Mouse (Mus musculus): ENCODE data around the gene Zbtb16.

DNA sequence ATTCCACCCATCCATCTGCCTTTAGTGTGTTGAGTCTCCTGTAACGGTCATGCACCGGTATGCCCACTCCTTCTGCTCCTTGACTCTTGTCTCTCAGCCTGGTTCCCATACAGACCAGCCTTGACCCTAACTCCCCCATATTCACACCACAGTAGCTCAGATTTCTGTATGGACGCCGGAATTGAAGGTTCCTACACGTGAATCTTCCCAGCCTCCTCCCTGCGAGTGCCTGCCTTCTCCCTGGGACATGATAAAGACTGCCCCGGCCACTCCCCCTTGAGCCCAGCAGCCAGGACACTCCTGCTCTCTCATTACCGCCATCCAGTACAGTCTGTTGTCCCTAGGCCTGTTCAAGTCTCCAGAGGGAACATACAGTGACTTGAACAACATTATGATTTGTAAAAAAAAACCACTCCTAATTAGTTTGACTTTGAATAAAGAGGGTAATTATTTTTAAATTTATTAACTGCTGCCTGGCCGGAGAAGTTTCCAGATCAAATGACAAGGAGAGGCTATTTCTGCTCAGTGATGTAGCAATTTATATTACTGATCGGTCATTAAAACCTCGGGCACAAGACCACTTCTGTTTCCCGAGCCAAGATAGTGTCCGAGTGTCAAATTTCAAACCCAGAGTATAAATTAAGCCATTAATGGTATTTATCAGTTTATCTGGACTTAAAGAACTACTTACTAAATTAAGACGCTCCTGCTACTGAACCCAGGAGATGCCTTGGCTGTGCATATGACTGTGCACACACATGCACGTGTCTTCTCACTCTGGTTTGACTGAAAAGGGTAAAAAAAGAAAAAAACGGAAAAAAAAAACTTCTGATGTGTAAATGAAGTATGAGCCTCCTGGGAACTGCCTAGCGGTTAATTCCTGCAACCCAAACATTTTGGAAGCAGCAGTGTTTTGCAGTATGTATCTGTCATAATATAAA is 125.4 kb downstream of the Zbtb16 start:
- TF ChIP-seq CTCF (IDR thresholded peaks at IDR 0.05; ENCODE audit: borderline replicate concordance, control insufficient read depth, extremely low read depth, insufficient read depth, low read length, poor library complexity) (no peak), POLR2A (IDR thresholded peaks at IDR 0.05; ENCODE audit: control insufficient read depth, extremely low read depth, insufficient read depth, low read length, poor library complexity) (no peak)

Measured in thymus, adult 2 months (tissue).